22 mouse cellular contexts compared by ENCODE assay signal in genomic region chr2:100446332-100446731, GRCm38 (mm10).
A peak's percentile ranks its signal among the peaks of the same experiment; 100 is the strongest.
DNase-seq lines count a peak whose midpoint lies in the region; ATAC-seq and TF ChIP-seq lines count a peak whose summit lies in the region.
"Had no signal": no experiment of that assay in that cellular context is flagged by ENCODE, and none has a peak within 500 bp of the region (broad histone marks: within the 10 kb centered on the region; RNA-seq: fewer than 3 reads in every experiment).

No protein-coding gene starts in this region.

- H3K9me3 ChIP-seq in lung, embryonic 14.5 days (ENCODE audit: low read depth, low read length): no peaks in the 10 kb centered on the region
- H3K9me3 ChIP-seq in lung, embryonic 15.5 days: no peaks in the 10 kb centered on the region
- no peaks in the 10 kb centered on the region for H3K9me3 ChIP-seq in lung, embryonic 16.5 days (ENCODE audit: control insufficient read depth, low read length)
- H3K9me3 ChIP-seq in lung, postnatal 0 days (ENCODE audit: low read length): no peaks in the 10 kb centered on the region
- H3K9me3 ChIP-seq: G1E had no signal

- no peaks in the 10 kb centered on the region for H3K27me3 ChIP-seq in lung, embryonic 14.5 days (ENCODE audit: insufficient read depth, low read length)
- H3K27me3 ChIP-seq in lung, embryonic 15.5 days: no peaks in the 10 kb centered on the region
- no peaks in the 10 kb centered on the region for H3K27me3 ChIP-seq in lung, embryonic 16.5 days (ENCODE audit: control insufficient read depth, insufficient read depth, low read depth, low read length)
- no peaks in the 10 kb centered on the region for H3K27me3 ChIP-seq in lung, postnatal 0 days (replicated peaks; ENCODE audit: insufficient read depth, low read length)
- H3K27me3 ChIP-seq: CH12.LX, Patski had no signal

- DNase-seq in lung, embryonic 14.5 days: peak; percentile 70
- no peak for DNase-seq in lung, postnatal 10 days
- DNase-seq in lung, adult 18-20 months: no peak
- no peak for DNase-seq in lung, postnatal 36 days
- peak; percentile 15 for DNase-seq in lung, postnatal 0 days (ENCODE audit: low spot score)
- no peak for DNase-seq in lung, postnatal 4 days
- DNase-seq: adrenal gland, adult 2 months; adrenal gland, adult 8-10 months; adrenal gland, postnatal 10 days; adrenal gland, postnatal 14 days; adrenal gland, postnatal 25 days; adrenal gland, postnatal 36 days; B cell, adult 2 months; cerebellum, adult 11 months; cerebellum, adult 11-12 months had no signal

- no peak for TF ChIP-seq EP300 in lung, postnatal 0 days (IDR thresholded peaks at IDR 0.05)

- H3K27ac ChIP-seq in lung, embryonic 14.5 days (ENCODE audit: low read depth): no peak overlapping the region
- H3K27ac ChIP-seq in lung, embryonic 15.5 days: no peak overlapping the region
- H3K27ac ChIP-seq in lung, embryonic 16.5 days (ENCODE audit: low read length): no peak overlapping the region
- no peak overlapping the region for H3K27ac ChIP-seq in lung, postnatal 0 days (ENCODE audit: low read length)

- TF ChIP-seq CTCF in lung, embryonic 14.5 days (IDR thresholded peaks at IDR 0.05; ENCODE audit: low read depth): no peak
- TF ChIP-seq CTCF in lung, postnatal 0 days (IDR thresholded peaks at IDR 0.05): no peak

- WGBS in lung, embryonic 14.5 days: 27% methylated on average over 2 of the region's 2 CpGs
- WGBS in lung, embryonic 15.5 days: 24% methylated on average over 2 of the region's 2 CpGs
- WGBS in lung, embryonic 16.5 days: 35% methylated on average over 2 of the region's 2 CpGs
- 33% methylated on average over 2 of the region's 2 CpGs for WGBS in lung, postnatal 0 days

- H3K4me2 ChIP-seq in lung, embryonic 14.5 days: no peak overlapping the region
- H3K4me2 ChIP-seq in lung, embryonic 15.5 days: no peak overlapping the region
- no peak overlapping the region for H3K4me2 ChIP-seq in lung, embryonic 16.5 days (ENCODE audit: low read depth, low read length)
- H3K4me2 ChIP-seq in lung, postnatal 0 days (replicated peaks; ENCODE audit: low read depth, low read length): no peak overlapping the region

- ATAC-seq in lung, embryonic 14.5 days (ENCODE audit: insufficient read depth): peak; percentile 94
- ATAC-seq in lung, embryonic 15.5 days (ENCODE audit: borderline replicate concordance, extremely low read depth, low FRiP score, low TSS enrichment): peak; percentile 88; the same call in 1 of the 2 replicates
- ATAC-seq in lung, embryonic 16.5 days (ENCODE audit: low read depth): peak; percentile 89
- peak; percentile 38; the same call in 1 of the 2 replicates for ATAC-seq in lung, postnatal 0 days
- ATAC-seq: activated CD4-positive, CD25-positive, alpha-beta regulatory T cell, adult 4 months; CD4-positive, CD25-positive, alpha-beta regulatory T cell, adult 4 months; Patski had no signal

- no peaks in the 10 kb centered on the region for H3K36me3 ChIP-seq in lung, embryonic 14.5 days (ENCODE audit: insufficient read depth)
- H3K36me3 ChIP-seq in lung, embryonic 15.5 days: no peaks in the 10 kb centered on the region
- H3K36me3 ChIP-seq in lung, embryonic 16.5 days (ENCODE audit: control insufficient read depth, insufficient read depth, low read length): no peaks in the 10 kb centered on the region
- H3K36me3 ChIP-seq in lung, postnatal 0 days (ENCODE audit: insufficient read depth, low read length): no peaks in the 10 kb centered on the region
- H3K36me3 ChIP-seq: G1E had no signal

- no peaks in the 10 kb centered on the region for H3K4me1 ChIP-seq in lung, embryonic 14.5 days (ENCODE audit: insufficient read depth)
- peaks cover 4% of the 10 kb centered on the region; the same call in 1 of the 2 replicates for H3K4me1 ChIP-seq in lung, embryonic 15.5 days
- H3K4me1 ChIP-seq in lung, embryonic 16.5 days (replicated peaks; ENCODE audit: control insufficient read depth, insufficient read depth, low read length): peaks cover 5% of the 10 kb centered on the region; the same call in 1 of the 2 replicates
- no peaks in the 10 kb centered on the region for H3K4me1 ChIP-seq in lung, postnatal 0 days (ENCODE audit: insufficient read depth, low read depth, low read length)

- no peak overlapping the region for H3K9ac ChIP-seq in lung, embryonic 14.5 days
- no peak overlapping the region for H3K9ac ChIP-seq in lung, embryonic 15.5 days
- no peak overlapping the region for H3K9ac ChIP-seq in lung, embryonic 16.5 days (ENCODE audit: low read length)
- H3K9ac ChIP-seq in lung, postnatal 0 days (replicated peaks; ENCODE audit: low read depth): no peak overlapping the region

- no peak overlapping the region for H3K4me3 ChIP-seq in lung, embryonic 14.5 days (ENCODE audit: low read depth, low read length)
- H3K4me3 ChIP-seq in lung, embryonic 15.5 days: no peak overlapping the region
- no peak overlapping the region for H3K4me3 ChIP-seq in lung, embryonic 16.5 days (ENCODE audit: low read length)
- no peak overlapping the region for H3K4me3 ChIP-seq in lung, postnatal 0 days (ENCODE audit: low read depth, low read length)

Comparison
In these comparisons a context has a peak if more than half of its experiments do, and no peak if none do; other contexts are left out.
1. DNase-seq: peak in lung, embryonic 14.5 days (single experiment) and lung, postnatal 0 days (single experiment); none in lung, postnatal 10 days (single experiment), lung, adult 18-20 months (0 of 2), lung, postnatal 36 days (single experiment) and lung, postnatal 4 days (0 of 2).
2. ATAC-seq: peak in every context shown above with its lines; median percentile 94 in lung, embryonic 14.5 days; 89 in lung, embryonic 16.5 days; 88 in lung, embryonic 15.5 days; 38 in lung, postnatal 0 days.